ENCODE assay signal across 22 mouse cellular contexts in the genomic region with DNA sequence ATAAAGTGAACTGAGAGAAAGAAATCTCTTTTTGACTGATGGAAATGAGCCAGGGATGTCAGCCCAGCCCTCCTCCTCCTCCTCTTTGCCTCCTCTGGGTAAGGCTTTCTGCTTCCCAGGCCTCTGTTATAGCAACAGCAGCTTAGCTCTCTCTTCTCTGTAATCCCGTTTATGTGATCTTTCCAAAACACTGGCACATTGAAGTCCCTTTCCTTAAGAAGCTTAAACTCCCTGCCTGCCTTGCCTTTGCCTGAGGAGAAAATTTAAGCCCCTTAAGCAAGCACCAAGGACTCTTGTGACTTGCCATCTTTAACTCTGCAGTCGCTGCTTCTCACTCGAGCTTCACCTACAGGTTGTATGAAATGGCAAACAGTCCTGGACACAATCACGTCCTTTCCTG.
DNase-seq lines count a peak whose midpoint lies in the region; ATAC-seq and TF ChIP-seq lines count a peak whose summit lies in the region.
"Had no signal": no experiment of that assay in that cellular context is flagged by ENCODE, and none has a peak within 500 bp of the region (broad histone marks: within the 10 kb centered on the region; RNA-seq: fewer than 3 reads in every experiment).

No protein-coding gene starts in this region.

- peak; percentile 58; the same call in 1 of the 2 replicates for ATAC-seq in midbrain, embryonic 16.5 days
- no peak for ATAC-seq in midbrain, embryonic 13.5 days
- no peak for ATAC-seq in midbrain, postnatal 0 days (ENCODE audit: low FRiP score)
- ATAC-seq: activated CD4-positive, CD25-positive, alpha-beta regulatory T cell, adult 4 months; forebrain, embryonic 13.5 days; forebrain, embryonic 16.5 days had no signal

- H3K27ac ChIP-seq in heart, embryonic 10.5 days = peak overlapping the region; percentile 29; the same call in 1 of the 2 replicates
- H3K27ac ChIP-seq in midbrain, embryonic 16.5 days (ENCODE audit: low read length) = no peak overlapping the region
- no peak overlapping the region for H3K27ac ChIP-seq in midbrain, embryonic 13.5 days
- H3K27ac ChIP-seq in midbrain, postnatal 0 days (ENCODE audit: low read depth, low read length) = peak overlapping the region; percentile 12; the same call in 1 of the 2 replicates
- H3K27ac ChIP-seq: embryonic facial prominence, embryonic 12.5 days; forebrain, embryonic 13.5 days; heart, embryonic 13.5 days; hindbrain, embryonic 12.5 days; hindbrain, embryonic 15.5 days had no signal

- DNase-seq in heart, embryonic 10.5 days (ENCODE audit: low spot score) = no peak
- DNase-seq in heart, postnatal 10 days = no peak
- DNase-seq in midbrain, postnatal 0 days (ENCODE audit: low spot score) = no peak
- peak; percentile 19 for DNase-seq in retina, postnatal 7 days (ENCODE audit: low read depth, low spot score)
- no peak for DNase-seq in B cell, adult 2 months
- DNase-seq: adrenal gland, adult 8-10 months; adrenal gland, postnatal 25 days; cerebellum, adult 18-20 months; cerebellum, adult 9-10 months; cerebellum, postnatal 14 days; gastrocnemius, postnatal 25 days; heart, adult 18-20 months had no signal

- intact Hi-C loops in heart, postnatal 10 days (cut with DNase I) = no loop called here

- H3K4me3 ChIP-seq in heart, embryonic 10.5 days = no peak overlapping the region
- H3K4me3 ChIP-seq in midbrain, embryonic 16.5 days (ENCODE audit: low read depth, low read length) = no peak overlapping the region
- no peak overlapping the region for H3K4me3 ChIP-seq in midbrain, embryonic 13.5 days (replicated peaks)
- no peak overlapping the region for H3K4me3 ChIP-seq in midbrain, postnatal 0 days (ENCODE audit: low read depth, low read length)
- H3K4me3 ChIP-seq: embryonic facial prominence, embryonic 12.5 days; erythroblast, embryonic 14.5 days; forebrain, embryonic 13.5 days; heart, embryonic 13.5 days; hindbrain, embryonic 12.5 days; hindbrain, embryonic 15.5 days had no signal

- TF ChIP-seq CTCF in midbrain, postnatal 0 days (IDR thresholded peaks at IDR 0.05) = no peak

- H3K4me1 ChIP-seq in heart, embryonic 10.5 days = no peaks in the 10 kb centered on the region; the same call in 1 of the 2 replicates
- peaks cover 8% of the 10 kb centered on the region for H3K4me1 ChIP-seq in midbrain, embryonic 16.5 days (ENCODE audit: control insufficient read depth, insufficient read depth, low read length)
- 0 out of 2 replicates have a peak, but pooled peaks cover 10% of the 10 kb centered on the region for H3K4me1 ChIP-seq in midbrain, embryonic 13.5 days (replicated peaks)
- H3K4me1 ChIP-seq in midbrain, postnatal 0 days (ENCODE audit: insufficient read depth, low read length) = no peaks in the 10 kb centered on the region
- H3K4me1 ChIP-seq: embryonic facial prominence, embryonic 12.5 days; heart, embryonic 13.5 days; hindbrain, embryonic 12.5 days; hindbrain, embryonic 15.5 days had no signal

- H3K9me3 ChIP-seq in heart, embryonic 10.5 days = no peaks in the 10 kb centered on the region
- no peaks in the 10 kb centered on the region for H3K9me3 ChIP-seq in midbrain, embryonic 16.5 days (replicated peaks; ENCODE audit: control insufficient read depth, low read length, poor library complexity, severe bottlenecking)
- no peaks in the 10 kb centered on the region for H3K9me3 ChIP-seq in midbrain, embryonic 13.5 days
- no peaks in the 10 kb centered on the region for H3K9me3 ChIP-seq in midbrain, postnatal 0 days (ENCODE audit: low read length)
- H3K9me3 ChIP-seq: embryonic facial prominence, embryonic 12.5 days; forebrain, embryonic 13.5 days; heart, embryonic 13.5 days; hindbrain, embryonic 12.5 days; hindbrain, embryonic 15.5 days had no signal

- no peaks in the 10 kb centered on the region for H3K27me3 ChIP-seq in heart, embryonic 10.5 days (ENCODE audit: insufficient read depth, poor library complexity, severe bottlenecking)
- H3K27me3 ChIP-seq in midbrain, embryonic 16.5 days (ENCODE audit: control insufficient read depth, insufficient read depth, low read depth, low read length) = no peaks in the 10 kb centered on the region
- no peaks in the 10 kb centered on the region for H3K27me3 ChIP-seq in midbrain, embryonic 13.5 days
- H3K27me3 ChIP-seq in midbrain, postnatal 0 days (ENCODE audit: insufficient read depth, low read length) = no peaks in the 10 kb centered on the region
- H3K27me3 ChIP-seq: embryonic facial prominence, embryonic 12.5 days; forebrain, embryonic 13.5 days; heart, embryonic 13.5 days; hindbrain, embryonic 12.5 days; hindbrain, embryonic 15.5 days had no signal

- no peaks in the 10 kb centered on the region for H3K36me3 ChIP-seq in heart, embryonic 10.5 days
- H3K36me3 ChIP-seq in midbrain, embryonic 16.5 days (ENCODE audit: control insufficient read depth, insufficient read depth, low read length) = no peaks in the 10 kb centered on the region
- H3K36me3 ChIP-seq in midbrain, embryonic 13.5 days = no peaks in the 10 kb centered on the region
- no peaks in the 10 kb centered on the region for H3K36me3 ChIP-seq in midbrain, postnatal 0 days (ENCODE audit: insufficient read depth, low read length)
- H3K36me3 ChIP-seq: embryonic facial prominence, embryonic 12.5 days; heart, embryonic 13.5 days; hindbrain, embryonic 12.5 days; hindbrain, embryonic 15.5 days had no signal

- WGBS in heart, embryonic 10.5 days = 56% methylated on average over 4 of the region's 4 CpGs
- WGBS in midbrain, embryonic 16.5 days = 20% methylated on average over 4 of the region's 4 CpGs
- WGBS in midbrain, embryonic 13.5 days = 18% methylated on average over 4 of the region's 4 CpGs
- WGBS in midbrain, postnatal 0 days = 29% methylated on average over 4 of the region's 4 CpGs

- H3K4me2 ChIP-seq in midbrain, embryonic 16.5 days (ENCODE audit: low read length) = no peak overlapping the region
- no peak overlapping the region for H3K4me2 ChIP-seq in midbrain, embryonic 13.5 days (replicated peaks)
- H3K4me2 ChIP-seq in midbrain, postnatal 0 days (ENCODE audit: low read depth, low read length, poor library complexity, severe bottlenecking) = no peak overlapping the region
- H3K4me2 ChIP-seq: embryonic facial prominence, embryonic 12.5 days; forebrain, embryonic 13.5 days; heart, embryonic 13.5 days; hindbrain, embryonic 12.5 days; hindbrain, embryonic 15.5 days had no signal

- no peak overlapping the region for H3K9ac ChIP-seq in midbrain, embryonic 16.5 days (ENCODE audit: low read depth, low read length)
- no peak overlapping the region for H3K9ac ChIP-seq in midbrain, embryonic 13.5 days (replicated peaks)
- no peak overlapping the region for H3K9ac ChIP-seq in midbrain, postnatal 0 days (replicated peaks; ENCODE audit: low read length, poor library complexity, severe bottlenecking)
- H3K9ac ChIP-seq: embryonic facial prominence, embryonic 12.5 days; forebrain, embryonic 13.5 days; heart, embryonic 13.5 days; hindbrain, embryonic 12.5 days; hindbrain, embryonic 15.5 days had no signal

Comparison
In these comparisons a context has a peak if more than half of its experiments do, and no peak if none do; other contexts are left out.
1. H3K27ac ChIP-seq: peak in heart, embryonic 10.5 days (single experiment) and midbrain, postnatal 0 days (single experiment); none in midbrain, embryonic 16.5 days (single experiment) and midbrain, embryonic 13.5 days (single experiment).